Mouse (Mus musculus): ENCODE measurements around the gene Nisch.

DNA sequence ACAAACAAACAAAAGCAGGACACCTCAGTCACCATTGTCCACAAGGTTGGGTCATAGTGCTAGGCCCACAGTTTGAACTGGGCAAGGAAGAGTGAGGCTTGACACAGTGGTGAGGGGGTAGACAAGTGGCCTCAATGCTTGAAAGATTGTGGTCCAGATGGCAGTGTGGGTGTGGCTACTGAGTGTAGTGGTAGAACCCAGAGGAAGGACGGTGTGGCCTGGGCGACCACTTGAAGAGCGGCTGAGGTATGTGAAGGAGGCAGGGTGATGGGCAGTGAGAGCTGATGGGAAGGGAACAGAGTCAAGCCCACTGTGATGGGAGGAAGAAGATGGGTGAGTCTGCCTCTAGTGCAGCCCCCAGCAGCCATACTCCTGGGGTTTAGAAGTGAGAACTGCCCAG lies 2.1 kb downstream of the Nisch start:
- no peak for TF ChIP-seq POLR2A (IDR thresholded peaks at IDR 0.05; ENCODE audit: borderline replicate concordance, control insufficient read depth, low read depth, low read length)
- no peak for TF ChIP-seq CTCF (IDR thresholded peaks at IDR 0.05; ENCODE audit: control insufficient read depth, insufficient read depth, low read length)

Measured in bone marrow, adult 2 months (tissue).